Mouse (Mus musculus): Measurements from ENCODE around the gene Tgm7.

Gene Tgm7

GRCm38 (mm10) chr2:121074747-121075146 lies 34.8 kb downstream of the Tgm7 start:
- no peak for ATAC-seq (ENCODE audit: low TSS enrichment)

DNA sequence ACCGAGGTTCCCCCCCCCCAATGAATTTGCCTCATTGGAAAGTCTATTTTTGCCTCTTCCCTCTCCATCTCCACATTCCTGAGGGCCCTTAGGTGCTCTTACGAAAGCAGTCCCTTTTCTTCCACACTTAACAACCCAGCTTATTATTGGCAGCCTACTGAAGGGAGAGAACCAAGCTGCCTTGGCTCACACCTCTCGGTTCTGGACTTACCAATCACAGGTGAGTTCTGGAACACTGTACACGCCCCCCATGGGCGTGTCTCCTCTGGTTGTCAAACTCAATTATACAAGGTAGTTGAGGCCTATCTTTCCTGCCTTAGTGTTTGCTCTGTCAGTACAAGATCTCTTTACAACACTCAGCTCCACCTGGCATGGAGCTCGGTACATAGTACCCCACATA lies 37.7 kb downstream of the Tgm7 start:
- no peak for ATAC-seq (ENCODE audit: low TSS enrichment)

GRCm38 (mm10) chr2:121069506-121069905 lies 40.1 kb downstream of the Tgm7 start:
- no peak for ATAC-seq (ENCODE audit: low TSS enrichment)

DNA sequence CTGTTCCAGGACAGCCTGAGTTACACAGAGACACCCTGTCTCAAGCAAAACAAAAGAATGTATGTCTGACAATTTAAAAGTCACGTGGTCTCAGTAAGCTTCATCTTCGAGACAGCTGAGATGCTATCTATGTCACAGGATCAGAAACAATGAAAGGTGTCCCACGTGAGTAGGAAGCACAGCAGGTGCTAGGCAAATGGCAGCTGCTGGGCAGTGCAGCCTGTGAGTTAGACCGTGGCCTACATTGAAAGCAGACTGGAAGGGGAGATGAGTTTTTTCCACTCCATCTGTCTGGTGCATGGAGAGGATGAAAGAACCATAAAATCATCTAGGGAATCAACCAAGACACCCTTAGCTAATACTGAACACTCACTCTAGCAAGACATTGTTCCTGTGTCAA lies 42.5 kb downstream of the Tgm7 start:
- ATAC-seq (ENCODE audit: low TSS enrichment), result no peak

DNA sequence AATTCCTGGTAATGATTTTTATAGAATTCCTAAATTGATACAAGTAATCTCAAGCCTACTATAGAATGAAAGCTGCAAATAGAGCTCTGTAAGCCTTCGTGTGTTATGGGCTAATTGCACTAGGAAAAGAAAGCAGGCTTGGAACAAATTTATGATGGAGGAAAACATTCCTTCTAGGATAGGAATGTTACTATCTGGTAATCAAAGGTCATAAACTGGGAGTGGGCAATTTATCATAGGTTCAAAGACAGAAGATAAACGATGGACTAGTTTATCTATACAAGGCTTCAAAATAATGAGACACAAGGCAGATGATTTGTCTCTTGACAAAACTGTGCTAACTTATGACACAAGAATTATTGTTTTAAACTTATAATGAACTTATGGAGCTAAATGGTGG lies 48.3 kb downstream of the Tgm7 start:
- no peak for ATAC-seq (ENCODE audit: low TSS enrichment)

- ATAC-seq (ENCODE audit: low TSS enrichment), result no peak
Observed at GRCm38 (mm10) chr2:121057997-121058396, 51.6 kb downstream of the Tgm7 start.

DNA sequence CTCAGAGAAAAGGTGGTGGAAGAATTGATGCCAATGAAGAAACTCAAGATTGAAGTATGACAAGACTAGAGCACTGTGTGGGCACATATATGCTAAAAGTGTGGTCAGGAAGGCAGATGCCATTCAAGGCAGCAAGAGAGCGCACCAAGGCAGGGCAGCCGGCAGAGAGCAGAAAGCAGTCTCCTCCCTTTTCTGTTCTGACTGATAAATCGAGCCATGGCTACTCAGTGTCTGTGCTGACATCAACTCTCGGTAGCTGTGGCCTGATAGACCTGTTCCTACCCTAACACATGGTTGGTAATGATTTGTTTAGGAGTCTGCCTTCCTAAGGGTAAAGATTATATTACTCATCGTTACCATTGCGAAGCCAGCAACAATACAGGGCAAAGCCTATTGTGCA lies 53.7 kb downstream of the Tgm7 start:
- no peak for ATAC-seq (ENCODE audit: low TSS enrichment)

GRCm38 (mm10) chr2:121054060-121054459 lies 55.5 kb downstream of the Tgm7 start:
- no peak for ATAC-seq (ENCODE audit: low TSS enrichment)

- ATAC-seq (ENCODE audit: low TSS enrichment), result no peak
Observed at GRCm38 (mm10) chr2:121052176-121052575, 57.4 kb downstream of the Tgm7 start.

DNA sequence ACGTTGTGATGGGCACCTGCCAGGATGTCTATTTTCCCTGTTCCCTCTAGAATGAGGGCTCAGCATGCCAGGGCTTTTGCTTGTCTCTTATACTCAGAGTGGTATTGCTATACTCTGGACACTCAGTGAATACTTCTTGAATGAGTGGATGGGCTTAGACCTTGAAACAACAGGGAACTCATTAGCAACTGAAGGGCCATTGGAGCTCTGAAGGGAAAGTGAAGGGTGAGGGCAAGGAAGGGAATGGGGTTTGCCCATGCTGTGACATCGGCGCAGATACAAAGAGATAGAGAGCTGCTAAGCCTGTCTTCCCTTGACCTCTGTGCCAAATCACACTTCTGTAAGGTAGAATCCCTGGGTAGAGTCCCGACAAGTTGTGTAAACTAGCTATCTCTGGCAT lies 63.9 kb downstream of the Tgm7 start:
- ATAC-seq (ENCODE audit: low TSS enrichment), result no peak
